Mouse (Mus musculus): Measurements from ENCODE around the gene Vps4b.
"Not testable (repeated sequence)": the region's sequence is repeated elsewhere in the genome, so short reads cannot be mapped to it uniquely, and the experiment has no call there.

Gene Vps4b

DNA sequence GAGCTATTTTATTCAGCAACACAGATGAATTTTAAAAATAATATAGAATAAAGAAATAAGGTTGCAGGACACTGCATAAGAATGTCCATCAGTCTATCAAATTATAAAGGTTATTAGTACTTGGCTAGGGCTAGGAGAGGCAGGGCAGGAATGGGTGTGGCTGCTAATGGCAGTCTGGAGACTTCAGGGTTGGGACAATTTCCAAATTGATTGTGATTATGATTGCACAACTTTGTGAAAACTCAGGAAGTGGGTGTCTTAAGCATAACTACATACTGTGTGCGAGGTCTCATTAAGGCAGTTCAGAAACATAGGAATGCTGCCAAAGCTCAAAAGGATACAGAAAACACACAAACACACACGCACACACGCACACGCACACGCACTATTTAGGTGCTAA is 44.5 kb downstream of the Vps4b start:
- DNase-seq (ENCODE audit: low spot score) = no peak

DNA sequence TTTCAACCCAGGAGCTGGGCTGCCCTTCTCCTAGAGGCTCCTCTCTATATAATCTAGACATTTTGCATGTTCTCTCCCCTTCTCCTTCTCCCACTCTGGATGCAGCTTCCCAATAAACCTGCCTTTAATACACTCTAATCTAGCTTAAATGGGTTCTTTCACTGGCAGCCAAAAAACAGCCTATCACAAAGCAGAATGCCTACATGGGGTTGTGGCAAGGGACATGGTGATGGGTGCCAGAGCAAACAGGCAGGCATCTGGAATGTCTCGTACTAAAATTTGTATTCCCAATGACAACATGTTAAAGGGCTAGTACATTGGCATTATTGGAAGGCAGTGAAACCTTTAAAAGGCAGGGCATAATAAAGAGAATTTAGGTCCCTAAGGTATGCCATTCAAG is 45.9 kb downstream of the Vps4b start:
- no peak for DNase-seq (ENCODE audit: low spot score)

DNA sequence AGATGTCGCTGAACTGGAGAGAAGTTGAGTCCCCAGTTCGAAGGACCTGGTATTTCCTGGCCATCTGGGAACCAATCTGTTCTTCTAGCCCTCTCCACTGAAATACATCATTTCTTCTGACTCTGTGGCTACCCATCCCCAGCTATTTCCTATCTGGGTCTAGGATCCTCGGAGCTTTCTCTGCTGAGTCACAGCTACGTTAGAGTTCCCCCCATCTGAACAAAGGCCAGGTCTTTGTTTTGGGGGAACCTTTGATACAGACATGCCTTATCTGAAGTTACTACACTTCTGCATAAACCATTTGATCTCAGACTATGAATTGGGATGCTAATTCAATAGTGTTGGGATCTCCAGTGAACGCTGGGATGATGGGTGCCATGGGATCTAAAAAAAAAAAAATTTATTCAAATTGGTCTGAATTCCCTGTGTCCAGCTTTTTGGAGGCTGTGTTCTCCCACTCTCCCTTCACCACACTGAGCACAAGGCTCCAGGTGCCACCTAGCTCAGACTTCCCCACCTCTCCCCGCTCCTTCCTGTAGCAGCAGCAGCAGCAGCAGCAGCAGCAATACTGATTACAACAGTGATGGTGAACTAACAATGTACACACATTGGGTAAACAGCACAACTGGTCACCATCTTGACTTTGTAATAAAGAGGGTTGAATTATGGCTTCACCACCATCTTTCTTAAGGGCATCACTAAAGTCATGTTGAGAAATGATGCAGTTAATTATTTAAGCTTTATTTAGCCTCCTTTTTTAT is 47.8 kb downstream of the Vps4b start:
- DNase-seq (ENCODE audit: low spot score) = no peak

DNA sequence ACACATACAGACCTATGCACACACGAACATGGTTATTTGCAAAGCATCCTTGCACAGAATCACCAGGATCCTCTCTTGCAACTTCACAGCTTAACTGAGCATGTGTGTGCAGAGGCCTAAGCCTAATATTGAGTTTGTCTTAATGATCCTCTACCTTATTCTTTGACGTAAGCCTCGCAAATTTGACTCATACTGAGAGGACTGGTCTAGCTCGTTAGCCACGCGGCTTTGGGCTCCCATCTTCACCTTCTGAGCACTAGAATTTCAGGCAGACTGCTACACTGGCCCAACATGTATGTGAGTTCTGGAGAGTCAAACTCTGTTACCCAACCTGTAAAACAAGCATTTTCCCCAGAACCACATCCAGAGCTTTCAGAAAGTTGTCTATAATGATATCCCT is 53.5 kb downstream of the Vps4b start:
- no peak for DNase-seq (ENCODE audit: low spot score)

DNA sequence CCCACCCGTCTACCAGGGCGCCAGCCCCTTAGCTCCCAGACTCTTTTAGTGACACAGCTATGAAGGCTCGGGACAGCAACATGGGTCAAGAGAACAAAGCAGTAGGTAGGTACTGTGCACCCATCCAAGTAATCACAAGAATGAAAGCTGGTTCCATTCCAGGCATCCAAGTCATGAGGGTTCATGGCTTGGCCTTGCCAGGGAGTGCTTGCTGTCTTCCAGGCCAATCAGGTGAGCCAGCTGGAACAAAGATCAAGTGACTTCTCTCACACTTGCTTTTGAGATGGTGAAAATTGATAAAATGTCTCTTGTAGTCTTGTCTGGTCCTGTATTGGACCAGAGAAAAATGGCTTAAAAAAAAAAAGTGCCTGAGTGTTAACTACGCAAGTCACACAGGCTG is 55.8 kb downstream of the Vps4b start:
- DNase-seq (ENCODE audit: low spot score) = no peak

DNA sequence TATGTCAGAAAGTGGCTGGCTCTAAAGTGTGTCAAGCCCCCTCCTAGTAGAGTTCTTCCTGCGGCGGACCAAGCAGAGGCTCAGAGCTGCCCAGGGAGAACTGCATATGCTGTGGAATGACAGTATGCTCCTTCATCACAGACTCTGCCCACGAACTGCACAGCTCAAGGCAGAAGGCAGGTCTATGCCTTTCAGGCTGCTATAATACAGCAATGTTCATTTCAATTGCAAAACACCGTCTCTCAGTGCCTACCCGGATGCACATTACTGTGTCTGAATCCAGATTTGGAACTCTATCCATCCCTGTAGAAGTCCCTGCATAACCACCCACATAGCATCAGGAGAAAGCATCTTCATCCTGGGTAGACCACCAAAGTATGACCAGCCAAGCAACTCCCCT is 56.7 kb downstream of the Vps4b start:
- no peak for DNase-seq (ENCODE audit: low spot score)

DNA sequence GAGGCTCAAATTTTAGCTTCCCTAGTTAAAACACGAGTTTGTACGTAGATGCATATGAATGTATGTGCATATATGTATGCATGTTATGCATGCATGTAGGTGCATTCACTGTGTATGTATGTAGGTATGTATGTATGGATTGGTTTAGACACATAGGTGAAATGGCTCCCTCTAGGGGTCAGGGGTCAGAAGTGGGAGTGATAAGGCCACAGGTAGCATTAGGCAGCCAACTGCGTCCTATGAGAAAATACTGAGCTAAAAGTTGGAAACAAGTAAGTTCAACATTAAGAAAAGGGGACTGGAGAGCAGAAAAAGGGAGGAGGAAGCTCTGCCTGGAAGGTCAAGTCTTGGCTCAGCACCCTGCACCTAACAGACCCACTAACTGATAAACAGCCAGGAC is 58.4 kb downstream of the Vps4b start:
- DNase-seq (ENCODE audit: low spot score) = no peak

DNA sequence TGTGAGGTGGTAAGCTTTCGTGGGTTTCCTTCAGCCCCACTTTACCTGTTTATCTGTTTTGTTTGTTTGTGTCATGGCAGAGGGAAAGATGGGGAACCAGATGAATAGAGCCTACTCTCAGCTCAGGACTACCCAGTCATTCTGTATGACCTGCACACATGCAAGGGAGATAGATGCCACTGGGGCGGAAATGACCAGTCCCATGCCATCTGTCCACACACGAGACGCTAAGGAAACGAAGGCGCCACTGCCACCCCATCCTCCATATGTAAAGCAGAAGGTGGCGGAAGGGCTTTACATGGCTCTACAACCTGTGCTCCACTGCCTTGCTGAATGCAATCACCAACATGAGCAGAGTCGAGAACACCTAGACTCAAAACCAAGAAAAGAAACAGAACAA is 60.3 kb downstream of the Vps4b start:
- no peak for DNase-seq (ENCODE audit: low spot score)

DNA sequence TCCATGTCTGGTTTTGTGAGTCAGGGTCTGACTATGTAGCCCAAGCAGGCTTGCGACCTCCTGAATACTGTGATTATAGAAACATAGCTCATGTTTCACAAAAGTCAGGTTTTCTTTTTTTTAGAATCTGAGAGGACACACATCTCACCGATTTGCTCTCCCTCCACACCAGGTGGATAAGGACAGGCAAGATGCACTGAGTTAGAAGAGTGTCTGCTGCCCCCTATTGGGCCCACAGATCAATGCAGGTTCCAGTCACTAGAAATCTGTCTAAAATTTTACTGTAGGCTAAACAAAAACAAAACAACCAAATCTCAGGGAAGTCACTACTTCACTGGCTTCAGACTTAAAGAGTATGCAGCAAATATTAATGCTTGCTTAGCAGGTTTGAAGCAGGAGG is 60.9 kb downstream of the Vps4b start:
- no peak for DNase-seq (ENCODE audit: low spot score)

DNA sequence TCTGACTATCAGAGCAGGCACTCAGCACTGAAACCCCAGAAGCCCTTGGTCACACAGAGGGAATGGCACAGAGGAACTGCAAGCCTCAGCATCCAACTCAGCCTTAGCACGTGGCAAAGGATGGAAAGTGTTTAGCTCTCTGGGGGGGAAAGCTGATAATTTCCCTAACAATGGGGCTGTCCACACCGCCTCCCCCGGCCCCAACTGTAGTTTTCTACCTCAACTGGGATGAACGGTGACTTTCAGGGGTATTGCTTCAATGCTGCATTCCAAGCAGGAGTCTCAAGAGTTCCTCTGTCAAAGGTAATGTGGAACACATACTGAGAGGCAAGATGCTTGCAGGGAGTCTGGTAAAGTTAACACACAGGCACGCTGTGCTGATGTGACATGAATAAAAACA is 74.5 kb downstream of the Vps4b start:
- DNase-seq (ENCODE audit: low spot score) = no peak

DNA sequence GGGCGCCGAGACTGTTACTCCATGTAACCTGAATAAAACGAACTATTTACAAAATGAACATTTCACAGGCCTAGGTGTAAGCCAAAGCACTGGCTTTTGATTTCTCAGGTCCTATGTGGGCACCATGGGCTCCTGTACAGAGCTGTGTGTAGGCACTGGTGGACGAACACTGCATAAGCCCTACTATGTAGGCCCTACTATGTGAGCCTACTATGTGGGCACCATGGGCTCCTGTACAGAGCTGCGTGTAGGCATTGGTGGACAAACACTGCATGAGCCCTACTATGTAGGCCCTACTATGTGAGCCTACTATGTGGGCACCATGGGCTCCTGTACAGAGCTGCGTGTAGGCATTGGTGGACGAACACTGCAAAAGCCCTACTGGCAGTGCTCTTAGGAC is 78.8 kb downstream of the Vps4b start:
- DNase-seq (ENCODE audit: low spot score) = not testable (repeated sequence)

DNA sequence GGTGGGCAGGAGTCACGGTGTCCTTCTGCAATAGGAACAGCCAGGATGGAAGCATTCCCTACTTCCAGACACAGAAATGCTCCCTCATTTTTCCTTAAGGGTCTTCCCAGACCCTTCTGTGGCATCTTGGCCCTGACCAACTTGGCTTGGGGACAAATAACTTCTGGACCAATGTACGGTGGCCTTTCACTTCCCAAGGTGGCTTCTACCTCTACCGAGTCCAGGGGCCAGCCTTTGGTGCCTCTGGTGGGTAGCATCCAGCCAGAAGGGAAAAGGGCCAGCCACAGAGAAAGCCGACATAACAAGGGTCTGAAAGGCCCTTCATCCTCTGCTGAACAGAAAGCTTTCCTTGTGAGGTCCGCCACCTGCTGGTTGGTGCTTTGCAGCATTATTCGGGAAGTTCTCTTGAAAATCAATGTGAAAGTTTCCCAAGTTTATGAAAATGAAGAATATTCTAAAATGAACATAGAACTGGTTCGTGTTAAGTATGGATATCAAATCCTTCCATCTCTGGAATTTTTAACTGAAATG is 79.4 kb downstream of the Vps4b start:
- DNase-seq (ENCODE audit: low spot score) = peak; percentile 86

DNA sequence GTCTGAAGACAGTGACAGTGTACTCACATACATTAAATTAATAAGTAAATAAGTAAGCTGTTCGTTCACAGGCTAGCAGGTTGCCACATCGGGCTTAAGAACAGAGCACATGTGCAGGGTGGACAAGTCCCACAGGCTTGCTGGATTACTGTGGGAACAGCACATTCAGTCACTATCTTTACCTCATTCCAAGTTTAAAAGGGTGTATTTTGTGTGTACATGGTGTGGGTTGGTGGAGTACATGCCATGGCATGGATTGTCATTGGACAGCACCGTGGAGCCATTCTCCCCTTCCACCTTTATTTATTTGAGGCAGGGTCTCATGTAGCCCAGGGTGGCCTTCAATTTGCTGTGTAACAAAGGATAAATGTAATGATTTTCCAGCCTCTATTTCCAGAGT is 80.4 kb downstream of the Vps4b start:
- DNase-seq (ENCODE audit: low spot score) = no peak

DNA sequence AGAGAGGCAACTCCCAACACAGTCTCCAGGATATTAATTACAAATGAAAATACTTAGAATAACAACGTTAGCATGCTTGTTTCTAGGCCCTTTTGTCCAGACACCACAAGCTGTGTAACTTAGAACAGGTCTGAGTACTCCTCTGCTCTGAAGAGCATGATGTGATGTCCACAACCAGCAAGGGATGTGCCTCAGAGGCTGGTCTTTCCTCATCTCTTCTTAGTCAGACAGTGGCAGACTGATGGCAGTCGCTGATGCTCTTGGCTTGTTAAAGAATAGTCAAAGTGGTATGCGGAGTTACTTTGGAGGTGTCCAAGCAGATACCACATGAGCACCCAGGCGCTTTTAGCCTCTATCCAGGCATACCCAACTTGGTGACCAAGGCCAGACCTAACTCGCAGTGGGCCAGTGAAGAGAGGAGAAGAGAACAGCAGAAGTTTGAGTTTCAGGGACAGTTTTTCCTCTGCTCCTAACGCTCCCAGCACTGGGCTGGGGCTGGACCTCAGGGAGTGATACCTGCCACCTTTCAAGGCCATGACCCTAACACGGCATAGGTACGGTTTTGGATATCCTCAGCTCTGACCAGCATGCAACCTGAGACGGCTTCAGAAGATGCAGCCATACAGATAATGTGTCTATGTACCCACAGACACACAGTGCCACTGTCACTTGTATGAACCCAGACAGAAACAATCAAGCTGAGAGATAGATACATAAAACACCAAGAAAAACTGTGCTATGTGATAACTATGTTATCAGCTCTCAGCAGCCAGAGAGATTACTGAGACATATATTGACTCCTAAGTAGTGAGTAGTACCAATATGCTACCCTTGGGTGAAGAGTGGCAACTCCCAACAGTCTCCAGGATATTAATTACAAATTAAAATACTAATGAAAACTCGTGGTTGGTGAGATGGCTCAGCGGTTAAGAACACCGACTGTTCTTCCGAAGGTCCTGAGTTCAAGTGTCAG is 81.1 kb downstream of the Vps4b start:
- no peak for DNase-seq (ENCODE audit: low spot score)

DNA sequence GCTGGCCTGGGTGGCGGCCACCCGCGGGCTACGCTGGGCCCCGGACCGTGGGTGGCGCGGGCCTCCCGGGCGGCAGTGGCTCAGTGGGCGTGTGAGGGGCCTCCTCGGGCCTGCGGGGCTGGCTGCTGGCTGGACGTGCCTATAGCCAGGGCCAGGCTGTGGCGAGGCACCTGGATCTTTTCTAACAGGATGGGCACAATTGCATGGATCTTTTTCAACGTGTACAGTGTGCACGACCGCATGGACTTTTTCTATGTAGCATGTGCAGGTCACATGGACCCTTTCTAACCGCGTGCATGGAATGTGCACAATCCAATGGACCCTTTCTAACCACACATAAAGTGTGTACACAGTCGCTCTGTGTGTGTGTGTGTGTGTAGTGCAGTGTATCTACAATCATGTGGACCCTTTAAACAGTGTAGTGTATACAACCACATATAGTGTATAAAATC is 82.0 kb downstream of the Vps4b start:
- DNase-seq (ENCODE audit: low spot score) = no peak
